Mouse (Mus musculus) gastrocnemius, adult 18-20 months (tissue): ENCODE measurements around the gene Zic2. TPM values are rescaled to one million over a fixed set of nuclear protein-coding genes. Genes with fewer than 3 reads are reported as not detected.

Experiments
- DNase-seq: peaks from one replicate; pipeline ENCODE4 v3.0.0; 2021; ENCODE audit warnings: low spot score
- total RNA-seq, 2 experiments: library from RNA; stranded (reverse); gene quantifications; 2 replicates each; pipeline ENCODE4 v1.2.3; 2021

Gene Zic2
- total RNA-seq, 2 experiments from 2014 or later, result not detected

- no peak for DNase-seq
Observed at GRCm38 (mm10) chr14:122490441-122491328, 15.4 kb downstream of the Zic2 start, which contains the start of gene Gm10837. Gene Gm10837, plus strand, starts transcription at chr14:122490586.

- DNase-seq, result no peak
Observed at GRCm38 (mm10) chr14:122491521-122491920, 16.3 kb downstream of the Zic2 start.

- DNase-seq, result no peak
Observed at GRCm38 (mm10) chr14:122492015-122492414, 16.8 kb downstream of the Zic2 start.

GRCm38 (mm10) chr14:122509058-122509457 lies 33.8 kb downstream of the Zic2 start:
- no peak for DNase-seq

GRCm38 (mm10) chr14:122511519-122511918 lies 36.3 kb downstream of the Zic2 start:
- DNase-seq, result no peak

- no peak for DNase-seq
Observed at GRCm38 (mm10) chr14:122513511-122514036, 38.3 kb downstream of the Zic2 start.

- DNase-seq, result no peak
Observed at GRCm38 (mm10) chr14:122528475-122528874, 53.2 kb downstream of the Zic2 start.

Other genes starting within 250 kb of the Zic2 start
- not detected for gene Gm5089, start 24.3 kb upstream of the Zic2 start, total RNA-seq
- not detected for gene Zic5, start 9.8 kb upstream of the Zic2 start, total RNA-seq
- not detected for gene Gm10837, start 15.2 kb downstream of the Zic2 start, total RNA-seq
- 10 to 100 TPM; 52.4 to 56.0 TPM for gene Pcca, start 58.9 kb downstream of the Zic2 start, total RNA-seq